Mouse (Mus musculus) olfactory bulb, adult 2 months (tissue): Measurements from ENCODE around the gene Gm42417. TPM values are rescaled to one million over a fixed set of nuclear protein-coding genes. Genes with fewer than 3 reads are reported as not detected.

Experiments
- H3K27ac ChIP-seq: fragments of 200-500 bp; 2 replicates; pipeline ENCODE4 v1.5.1; 2012; ENCODE audit warnings: low read depth, low read length; ENCODE audit not compliant: insufficient read depth
- H3K4me1 ChIP-seq: fragments of 200-500 bp; 2 replicates; pipeline ENCODE4 v1.6.1; 2012; ENCODE audit warnings: low read length; ENCODE audit not compliant: control insufficient read depth, insufficient read depth
- H3K4me3 ChIP-seq: fragments of 200-500 bp; 2 replicates; pipeline ENCODE4 v1.5.1; 2012; ENCODE audit warnings: mild to moderate bottlenecking, low read depth, low read length, moderate library complexity; ENCODE audit not compliant: insufficient read depth
- CTCF ChIP-seq: fragments of 200-500 bp; IDR thresholded peaks from 2 replicates; pipeline ENCODE4 v1.5.1; 2012; ENCODE audit warnings: low read depth, mild to moderate bottlenecking, low read length, moderate library complexity; ENCODE audit not compliant: insufficient read depth
- POLR2A ChIP-seq: fragments of 200-500 bp; IDR thresholded peaks from 2 replicates; pipeline ENCODE4 v1.6.1; 2012; ENCODE audit warnings: mild to moderate bottlenecking, low read depth, low read length, moderate library complexity; ENCODE audit not compliant: insufficient read depth
- WGBS: fragments of 180-500 bp; shearing (Covaris S2); methylation state at CpG from one replicate; pipeline ENCODE4 v1.1.7; 2018; 5-methylcytosine and 5-hydroxymethylcytosine counted together
- polyA plus RNA-seq: library from polyadenylated mRNA; stranded (reverse); fragments of >200 nt; gene quantifications from 2 replicates; pipeline ENCODE4 v1.2.4, GENCODE M21; 2012; ENCODE audit warnings: low replicate concordance; ENCODE audit not compliant: missing spikeins, insufficient read depth, insufficient read length

The Gm42417 gene
- polyA plus RNA-seq, 1 experiment = not detected

- no peak overlapping the region for H3K4me3 ChIP-seq
- TF ChIP-seq POLR2A (no peak), CTCF (no peak)
- WGBS = 85% methylated on average over 6 of the region's 6 CpGs
- H3K27ac ChIP-seq = no peak overlapping the region
- peaks cover 27% of the 10 kb centered on the region for H3K4me1 ChIP-seq
These were observed 36.1 kb upstream of the Gm42417 start for GRCm38 (mm10) chr1:36575347-36575746.

GRCm38 (mm10) chr1:36574196-36574955, 35.1 kb upstream of the Gm42417 start:
- TF ChIP-seq CTCF (no peak), POLR2A (no peak)
- Histone ChIP-seq H3K4me3 (no peak overlapping the region), H3K27ac (no peak overlapping the region), H3K4me1 (peaks cover 24% of the 10 kb centered on the region)
- 89% methylated on average over 5 of the region's 5 CpGs for WGBS

- TF ChIP-seq CTCF (no peak), POLR2A (no peak)
- WGBS = 96% methylated on average over 8 of the region's 8 CpGs
- no peak overlapping the region for H3K4me3 ChIP-seq
- no peak overlapping the region for H3K27ac ChIP-seq
- H3K4me1 ChIP-seq = peaks cover 29% of the 10 kb centered on the region
These were observed 34.3 kb upstream of the Gm42417 start for GRCm38 (mm10) chr1:36573524-36573923.

- peaks cover 37% of the 10 kb centered on the region for H3K4me1 ChIP-seq
- 72% methylated on average over 1 of the region's 1 CpGs for WGBS
- H3K27ac ChIP-seq = no peak overlapping the region
- H3K4me3 ChIP-seq = no peak overlapping the region
- TF ChIP-seq POLR2A (no peak), CTCF (no peak)
These were observed 33.5 kb upstream of the Gm42417 start for GRCm38 (mm10) chr1:36572709-36573108.

GRCm38 (mm10) chr1:36572140-36572700, 33.0 kb upstream of the Gm42417 start:
- Histone ChIP-seq H3K4me3 (no peak overlapping the region), H3K4me1 (peaks cover 36% of the 10 kb centered on the region), H3K27ac (no peak overlapping the region)
- 100% methylated on average over 2 of the region's 2 CpGs for WGBS
- TF ChIP-seq CTCF (no peak), POLR2A (no peak)

DNA sequence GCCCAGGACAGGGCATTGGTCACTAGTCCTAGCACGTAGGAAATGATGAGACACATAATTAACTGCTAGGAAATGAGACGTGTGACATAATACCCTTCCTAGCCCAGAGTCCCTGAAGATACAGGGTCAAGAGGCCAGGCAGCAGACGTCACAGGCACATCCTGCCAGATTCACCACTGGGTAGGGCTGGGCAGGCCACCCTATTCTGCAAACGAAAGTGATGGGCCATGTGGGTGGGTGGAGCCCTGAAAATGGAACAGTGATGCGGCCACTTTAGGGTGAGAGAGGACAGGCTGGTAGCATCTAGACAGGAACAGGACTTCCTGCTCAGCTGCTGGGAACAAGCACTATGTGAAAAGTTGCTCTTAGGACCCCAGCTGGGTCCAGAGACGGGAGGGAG, 32.4 kb upstream of the Gm42417 start:
- WGBS = 83% methylated on average over 6 of the region's 6 CpGs
- Histone ChIP-seq H3K27ac (no peak overlapping the region), H3K4me1 (peaks cover 30% of the 10 kb centered on the region), H3K4me3 (no peak overlapping the region)
- no peak for TF ChIP-seq CTCF
- TF ChIP-seq POLR2A = no peak

GRCm38 (mm10) chr1:36570320-36570719, 31.1 kb upstream of the Gm42417 start:
- Histone ChIP-seq H3K4me1 (peaks cover 20% of the 10 kb centered on the region), H3K4me3 (no peak overlapping the region), H3K27ac (no peak overlapping the region)
- TF ChIP-seq POLR2A = no peak
- no peak for TF ChIP-seq CTCF
- 97% methylated on average over 5 of the region's 5 CpGs for WGBS

DNA sequence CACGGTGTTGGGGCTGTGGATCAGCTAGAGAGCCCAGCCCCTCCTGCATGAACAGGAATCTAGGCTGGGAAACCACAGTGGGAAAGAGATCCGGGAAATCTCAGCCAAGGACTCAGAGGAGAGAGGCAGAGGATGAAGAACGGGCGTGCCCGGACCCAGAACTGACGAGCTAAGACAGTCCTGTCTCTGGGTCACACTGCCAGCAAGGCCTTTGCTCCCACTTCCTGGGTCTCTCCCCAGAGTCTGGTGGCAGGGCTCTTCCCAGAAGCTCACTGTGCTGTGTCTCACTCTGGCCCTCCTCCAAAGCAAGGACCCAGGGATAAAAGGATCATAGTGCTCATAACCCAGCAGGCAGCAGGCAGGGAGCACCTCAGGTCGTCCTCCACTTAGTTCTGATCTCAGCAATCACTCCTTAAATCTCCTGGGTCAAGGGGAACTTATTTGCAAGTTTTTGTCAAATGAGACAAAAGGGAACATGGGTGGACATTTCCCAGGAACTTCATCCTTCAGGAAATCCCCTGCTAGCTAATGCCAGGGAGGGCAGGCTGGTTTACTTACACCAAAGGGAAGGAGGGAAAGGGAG, 30.6 kb upstream of the Gm42417 start:
- no peak overlapping the region for H3K4me3 ChIP-seq
- 66% methylated on average over 7 of the region's 7 CpGs for WGBS
- no peak overlapping the region for H3K27ac ChIP-seq
- H3K4me1 ChIP-seq = peaks cover 20% of the 10 kb centered on the region
- TF ChIP-seq CTCF = no peak
- no peak for TF ChIP-seq POLR2A

DNA sequence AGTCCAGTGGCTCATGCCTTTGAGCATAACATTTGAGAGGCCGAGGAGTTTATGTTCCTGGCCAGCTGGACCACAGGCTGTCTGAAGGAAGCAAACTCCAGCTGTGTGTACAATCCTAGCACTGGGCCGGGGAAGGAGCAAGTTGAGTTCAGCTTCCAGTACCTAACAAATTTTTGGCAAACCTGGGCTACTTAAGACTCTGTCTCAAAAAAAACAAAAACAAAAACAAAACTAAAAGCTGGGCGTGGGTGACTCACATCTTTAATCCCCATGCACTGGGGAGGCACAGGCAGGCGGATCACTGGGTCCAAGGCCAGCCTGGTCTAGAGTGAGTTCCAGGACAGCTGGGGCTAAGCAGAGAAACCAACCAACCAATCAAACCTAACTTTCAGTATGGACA, 29.5 kb upstream of the Gm42417 start:
- Histone ChIP-seq H3K4me1 (peaks cover 17% of the 10 kb centered on the region), H3K4me3 (no peak overlapping the region), H3K27ac (no peak overlapping the region)
- no peak for TF ChIP-seq CTCF
- 78% methylated on average over 4 of the region's 4 CpGs for WGBS
